Mouse (Mus musculus): Measurements from ENCODE around the gene Nek5. TPM values are rescaled to one million over a fixed set of nuclear protein-coding genes. Genes with fewer than 3 reads are reported as not detected.
"Not testable (repeated sequence)": the region's sequence is repeated elsewhere in the genome, so short reads cannot be mapped to it uniquely, and the experiment has no call there.

Gene Nek5
- polyA plus RNA-seq, 1 experiment from 2014 or later: 0.56 TPM

DNA sequence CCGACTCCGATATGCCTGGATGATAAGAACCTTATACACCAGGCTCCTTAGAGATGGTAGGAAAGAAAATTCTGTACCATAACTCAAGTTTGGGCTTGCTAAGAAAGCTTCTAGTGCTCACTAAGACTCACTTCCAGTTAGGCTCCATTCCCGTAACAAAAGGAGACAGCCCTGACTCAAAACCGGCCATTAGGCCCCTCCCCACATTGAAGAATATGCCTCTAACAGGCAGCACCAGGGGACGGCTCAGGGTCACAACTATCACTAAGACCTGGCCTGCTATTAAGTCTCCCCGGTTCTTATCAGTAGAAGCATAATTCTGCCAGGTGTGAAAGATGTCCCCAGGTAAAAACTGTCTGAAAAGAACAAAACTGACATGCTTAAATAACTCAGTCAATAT lies 21.0 kb upstream of the Nek5 start:
- Histone ChIP-seq H3K9me3 (replicated peaks) (no peaks in the 10 kb centered on the region), H3K27me3 (replicated peaks) (no peaks in the 10 kb centered on the region), H3K4me2 (no peak overlapping the region), H3K4me1 (no peaks in the 10 kb centered on the region; the same call in 1 of the 2 replicates), H3K36me3 (peaks cover 17% of the 10 kb centered on the region; the same call in 1 of the 2 replicates), H3K9ac (replicated peaks) (no peak overlapping the region), H3K27ac (replicated peaks) (no peak overlapping the region), H3K4me3 (replicated peaks) (no peak overlapping the region)
- no peak for ATAC-seq (ENCODE audit: low FRiP score)
- 85% methylated on average over 6 of the region's 6 CpGs for whole genome bisulfite sequencing

DNA sequence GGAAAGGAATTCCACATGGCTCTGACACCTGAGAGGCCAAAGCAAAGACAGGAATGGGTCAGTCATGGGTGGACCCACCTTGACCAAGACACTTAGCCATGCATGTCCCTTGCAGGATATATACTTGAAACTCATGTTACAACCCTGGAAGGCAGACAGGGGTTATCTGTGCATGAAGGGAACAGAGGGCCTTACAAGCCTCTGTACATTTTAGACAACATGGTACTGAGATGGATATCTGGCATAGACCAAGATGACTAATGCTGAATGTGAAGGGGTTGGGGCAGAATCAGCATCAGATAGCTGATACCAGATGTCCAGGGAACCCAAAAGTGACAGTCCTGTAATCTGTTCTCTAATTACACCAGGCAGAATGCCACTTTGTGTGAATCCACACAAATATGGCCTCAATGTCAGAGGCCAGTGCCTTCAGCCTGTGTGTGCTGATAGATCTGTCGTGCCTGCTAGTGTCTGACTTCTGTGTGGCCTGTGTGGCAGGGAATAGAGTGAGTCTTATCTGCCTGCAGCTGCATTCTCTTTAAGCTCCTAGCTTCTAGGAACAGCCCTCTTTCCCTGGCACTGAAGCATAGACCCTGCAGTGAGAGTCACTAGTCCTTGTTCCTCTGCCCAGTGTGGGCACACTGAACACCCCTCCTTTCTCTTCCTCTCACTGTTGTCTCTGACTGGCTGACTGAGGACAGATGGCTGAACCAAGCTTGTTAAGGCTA lies 19.1 kb upstream of the Nek5 start:
- ATAC-seq (ENCODE audit: low FRiP score): no peak
- no peaks in the 10 kb centered on the region for H3K9me3 ChIP-seq (replicated peaks)
- H3K36me3 ChIP-seq: peaks cover 17% of the 10 kb centered on the region; the same call in 1 of the 2 replicates
- no peak overlapping the region for H3K4me2 ChIP-seq
- no peak overlapping the region for H3K4me3 ChIP-seq (replicated peaks)
- WGBS: 76% methylated on average over 1 of the region's 1 CpGs
- H3K27me3 ChIP-seq (replicated peaks): no peaks in the 10 kb centered on the region
- H3K9ac ChIP-seq (replicated peaks): no peak overlapping the region
- no peaks in the 10 kb centered on the region for H3K4me1 ChIP-seq
- H3K27ac ChIP-seq (replicated peaks): no peak overlapping the region

GRCm38 (mm10) chr8:22142592-22142991 lies 17.7 kb upstream of the Nek5 start:
- no peaks in the 10 kb centered on the region for H3K4me1 ChIP-seq
- no peak for ATAC-seq (ENCODE audit: low FRiP score)
- 78% methylated on average over 4 of the region's 4 CpGs for WGBS

DNA sequence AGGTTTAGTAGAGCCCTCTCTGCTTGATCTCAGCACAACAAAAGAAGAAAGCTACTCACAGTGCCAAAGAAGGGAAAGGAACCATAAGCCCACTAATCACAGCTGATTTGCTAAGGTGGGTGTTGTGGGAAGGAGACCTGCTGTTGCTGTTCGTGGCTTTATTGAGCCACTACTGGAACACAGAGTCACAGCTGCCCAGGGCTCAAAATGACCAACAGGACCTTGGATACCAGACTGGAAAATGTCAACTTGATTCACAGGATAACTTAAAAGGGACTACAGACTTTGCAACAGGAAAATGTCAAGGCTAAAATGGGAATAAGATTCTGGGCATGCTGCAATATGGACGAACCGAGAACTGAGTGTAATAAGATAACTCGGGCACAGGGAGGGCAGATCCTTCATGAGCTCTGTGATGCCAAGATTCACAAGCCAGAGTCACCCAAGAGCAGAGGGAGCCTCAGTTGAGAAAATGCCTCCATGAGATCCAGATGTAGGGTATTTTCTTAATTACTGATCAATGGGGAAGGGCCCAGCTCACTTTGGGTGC lies 17.1 kb upstream of the Nek5 start:
- 92% methylated on average over 4 of the region's 4 CpGs for WGBS

More at GRCm38 (mm10) chr8:22142592-22142991, 17.7 kb upstream of the Nek5 start:
- H3K9ac ChIP-seq (replicated peaks): no peak overlapping the region
- no peaks in the 10 kb centered on the region for H3K27me3 ChIP-seq (replicated peaks)
- H3K9me3 ChIP-seq (replicated peaks): no peaks in the 10 kb centered on the region
- H3K27ac ChIP-seq (replicated peaks): no peak overlapping the region
- H3K4me2 ChIP-seq: no peak overlapping the region
- H3K4me3 ChIP-seq (replicated peaks): no peak overlapping the region
- H3K36me3 ChIP-seq: peaks cover 12% of the 10 kb centered on the region; the same call in 1 of the 2 replicates

GRCm38 (mm10) chr8:22136462-22136861 lies 11.6 kb upstream of the Nek5 start:
- H3K36me3 ChIP-seq; ATAC-seq (ENCODE audit: low FRiP score); H3K9ac ChIP-seq (replicated peaks); H3K4me2 ChIP-seq; H3K4me1 ChIP-seq; H3K9me3 ChIP-seq (replicated peaks); H3K4me3 ChIP-seq (replicated peaks); H3K27me3 ChIP-seq (replicated peaks); H3K27ac ChIP-seq (replicated peaks): not testable (repeated sequence)
- WGBS: 65% methylated on average over 9 of the region's 9 CpGs

More for the DNA sequence above, 17.1 kb upstream of the Nek5 start:
- Histone ChIP-seq H3K9ac (replicated peaks) (no peak overlapping the region), H3K4me1 (no peaks in the 10 kb centered on the region), H3K36me3 (peaks cover 12% of the 10 kb centered on the region; the same call in 1 of the 2 replicates), H3K4me3 (replicated peaks) (no peak overlapping the region), H3K27ac (replicated peaks) (no peak overlapping the region), H3K9me3 (replicated peaks) (no peaks in the 10 kb centered on the region), H3K4me2 (no peak overlapping the region), H3K27me3 (replicated peaks) (no peaks in the 10 kb centered on the region)
- ATAC-seq (ENCODE audit: low FRiP score): no peak

DNA sequence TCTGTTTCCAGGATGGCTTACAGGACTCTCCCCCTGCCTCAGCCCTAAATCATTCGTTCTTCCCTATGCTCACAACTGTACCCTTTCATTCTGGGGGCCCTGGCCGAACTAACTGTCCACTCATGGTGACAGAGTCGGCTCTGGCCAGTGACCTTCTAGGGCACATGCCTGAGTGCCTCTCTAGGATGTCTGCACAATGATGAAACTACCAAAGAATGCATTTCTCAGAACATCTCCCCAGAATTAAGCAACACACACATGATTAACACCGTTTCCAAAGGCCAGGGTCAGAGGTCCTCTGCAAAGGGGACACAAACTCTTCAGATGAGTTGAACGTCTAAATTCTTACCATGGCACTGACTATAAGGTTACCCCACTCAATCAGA lies 9.9 kb upstream of the Nek5 start:
- Histone ChIP-seq H3K27ac (replicated peaks) (no peak overlapping the region), H3K4me2 (no peak overlapping the region), H3K4me1 (no peaks in the 10 kb centered on the region), H3K4me3 (replicated peaks) (no peak overlapping the region), H3K9me3 (replicated peaks) (no peaks in the 10 kb centered on the region), H3K9ac (replicated peaks) (no peak overlapping the region), H3K36me3 (peaks cover 5% of the 10 kb centered on the region), H3K27me3 (replicated peaks) (no peaks in the 10 kb centered on the region)
- 89% methylated on average over 5 of the region's 5 CpGs for WGBS
- ATAC-seq (ENCODE audit: low FRiP score): no peak

GRCm38 (mm10) chr8:22134078-22134749 lies 9.4 kb upstream of the Nek5 start:
- ATAC-seq (ENCODE audit: low FRiP score): no peak
- H3K27ac ChIP-seq (replicated peaks): no peak overlapping the region
- no peaks in the 10 kb centered on the region for H3K4me1 ChIP-seq
- H3K4me2 ChIP-seq: no peak overlapping the region
- no peaks in the 10 kb centered on the region for H3K27me3 ChIP-seq (replicated peaks)
- H3K36me3 ChIP-seq: peaks cover 7% of the 10 kb centered on the region
- no peak overlapping the region for H3K9ac ChIP-seq (replicated peaks)
- H3K4me3 ChIP-seq (replicated peaks): no peak overlapping the region
- WGBS: 95% methylated on average over 7 of the region's 7 CpGs
- H3K9me3 ChIP-seq (replicated peaks): no peaks in the 10 kb centered on the region

DNA sequence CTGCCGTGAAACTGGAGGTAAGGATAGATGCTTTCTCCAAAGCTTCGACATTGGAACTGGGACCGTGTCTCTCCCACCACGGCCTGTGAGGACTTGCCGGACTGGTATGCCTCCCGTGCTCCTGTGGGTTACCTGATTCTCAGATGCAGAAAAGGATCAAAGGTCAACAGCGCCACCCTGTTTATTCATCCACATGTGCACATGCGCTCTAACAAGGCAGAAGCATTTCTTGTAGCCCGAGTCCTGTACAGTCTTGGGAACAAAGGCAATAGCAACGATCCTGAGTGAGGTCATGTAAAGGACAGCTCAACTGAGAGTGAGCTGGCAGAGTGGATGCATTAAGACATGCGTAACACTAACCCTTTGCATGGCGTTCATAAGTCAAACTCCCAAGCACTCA lies 7.2 kb upstream of the Nek5 start:
- no peak overlapping the region for H3K9ac ChIP-seq (replicated peaks)
- H3K9me3 ChIP-seq (replicated peaks): no peaks in the 10 kb centered on the region
- no peak for ATAC-seq (ENCODE audit: low FRiP score)
- no peak overlapping the region for H3K4me3 ChIP-seq (replicated peaks)
- H3K36me3 ChIP-seq: peaks cover 13% of the 10 kb centered on the region
- H3K27me3 ChIP-seq (replicated peaks): no peaks in the 10 kb centered on the region
- H3K4me2 ChIP-seq: no peak overlapping the region
- H3K4me1 ChIP-seq: no peaks in the 10 kb centered on the region
- no peak overlapping the region for H3K27ac ChIP-seq (replicated peaks)
- WGBS: 87% methylated on average over 12 of the region's 12 CpGs

GRCm38 (mm10) chr8:22107020-22107419 lies 17.8 kb downstream of the Nek5 start:
- Histone ChIP-seq H3K4me3 (replicated peaks) (no peak overlapping the region), H3K9ac (replicated peaks) (no peak overlapping the region), H3K27me3 (replicated peaks) (no peaks in the 10 kb centered on the region), H3K4me2 (no peak overlapping the region), H3K4me1 (no peaks in the 10 kb centered on the region), H3K36me3 (no peaks in the 10 kb centered on the region), H3K9me3 (replicated peaks) (no peaks in the 10 kb centered on the region), H3K27ac (replicated peaks) (no peak overlapping the region)
- WGBS: 85% methylated on average over 4 of the region's 4 CpGs
- ATAC-seq (ENCODE audit: low FRiP score): no peak

- Histone ChIP-seq H3K9ac (replicated peaks) (no peak overlapping the region), H3K4me1 (no peaks in the 10 kb centered on the region), H3K4me3 (replicated peaks) (no peak overlapping the region), H3K27me3 (replicated peaks) (no peaks in the 10 kb centered on the region), H3K9me3 (replicated peaks) (no peaks in the 10 kb centered on the region), H3K36me3 (no peaks in the 10 kb centered on the region), H3K27ac (replicated peaks) (no peak overlapping the region), H3K4me2 (no peak overlapping the region)
- no peak for ATAC-seq (ENCODE audit: low FRiP score)
- WGBS: 35% methylated on average over 8 of the region's 8 CpGs
These were observed 33.3 kb downstream of the Nek5 start for GRCm38 (mm10) chr8:22091568-22091967.

GRCm38 (mm10) chr8:22089226-22089625 lies 35.6 kb downstream of the Nek5 start:
- Histone ChIP-seq H3K9ac (replicated peaks) (no peak overlapping the region), H3K27ac (replicated peaks) (no peak overlapping the region), H3K4me3 (replicated peaks) (no peak overlapping the region), H3K36me3 (no peaks in the 10 kb centered on the region), H3K27me3 (replicated peaks) (no peaks in the 10 kb centered on the region), H3K4me2 (no peak overlapping the region), H3K4me1 (no peaks in the 10 kb centered on the region), H3K9me3 (replicated peaks) (no peaks in the 10 kb centered on the region)
- WGBS: 96% methylated on average over 4 of the region's 4 CpGs
- no peak for ATAC-seq (ENCODE audit: low FRiP score)
